Mouse (Mus musculus) liver, embryonic 16.5 days (tissue): ENCODE results near the gene Fam83d. TPM values are rescaled to one million over a fixed set of nuclear protein-coding genes. Genes with fewer than 3 reads are reported as not detected.

ENCODE experiments used
- ATAC-seq: fragments of 200-750 bp; cut with Nextera tagmentation; 2 replicates; pipeline ENCODE4 v1.8.0; 2017; ENCODE audit warnings: low read depth, mild to moderate bottlenecking, moderate number of reproducible peaks, moderate library complexity
- H3K27ac ChIP-seq: fragments of 300-500 bp; sonication (generic); 2 replicates; pipeline ENCODE4 v1.5.1; 2014; ENCODE audit warnings: mild to moderate bottlenecking, low read length
- H3K27me3 ChIP-seq: fragments of 300-500 bp; sonication (generic); 2 replicates; pipeline ENCODE4 v1.6.1; 2014; ENCODE audit warnings: low read depth, low read length, mixed read lengths; ENCODE audit not compliant: control insufficient read depth, insufficient read depth
- H3K36me3 ChIP-seq: fragments of 300-500 bp; sonication (generic); 2 replicates; pipeline ENCODE4 v1.6.1; 2014; ENCODE audit warnings: mild to moderate bottlenecking; ENCODE audit not compliant: control insufficient read depth, insufficient read depth
- H3K4me1 ChIP-seq: fragments of 300-500 bp; sonication (generic); 2 replicates; pipeline ENCODE4 v1.6.1; 2014; ENCODE audit warnings: low read depth, low read length, mixed read lengths; ENCODE audit not compliant: control insufficient read depth
- H3K4me2 ChIP-seq: fragments of 300-500 bp; sonication (generic); 2 replicates; pipeline ENCODE4 v1.6.1; 2014; ENCODE audit warnings: low read depth, low read length, mixed read lengths
- H3K4me3 ChIP-seq: fragments of 300-500 bp; sonication (generic); 2 replicates; pipeline ENCODE4 v1.5.1; 2014; ENCODE audit warnings: low read depth, mild to moderate bottlenecking, low read length
- H3K9ac ChIP-seq: fragments of 300-500 bp; sonication (generic); 2 replicates; pipeline ENCODE4 v1.6.1; 2014; ENCODE audit warnings: low read depth, low read length
- H3K9me3 ChIP-seq: fragments of 300-500 bp; sonication (generic); replicated peaks from 2 replicates; pipeline ENCODE4 v1.6.1; 2016; ENCODE audit warnings: low read length; ENCODE audit not compliant: control insufficient read depth
- WGBS: fragments of 180-500 bp; shearing (Covaris S2); extraction: QIAGEN DNeasy Blood & Tissue Kit; methylation state at CpG from one replicate; pipeline ENCODE4 v1.1.7; 2014; ENCODE audit not compliant: insufficient replicate concordance; 5-methylcytosine and 5-hydroxymethylcytosine counted together
- polyA plus RNA-seq: library from polyadenylated mRNA; unstranded; fragments of >200 nt; fragmentation: Nextera tagmentation; extraction: Ambion mirVana; gene quantifications from 2 replicates; pipeline ENCODE4 v1.2.1, GENCODE M21; 2015

Fam83d gene
- polyA plus RNA-seq, 1 experiment from 2014 or later: 15.4 TPM

- H3K27ac ChIP-seq: no peak overlapping the region
- ATAC-seq: no peak
- H3K4me1 ChIP-seq: no peaks in the 10 kb centered on the region
- H3K4me3 ChIP-seq: no peak overlapping the region
- no peaks in the 10 kb centered on the region for H3K9me3 ChIP-seq
- H3K9ac ChIP-seq: no peak overlapping the region
- H3K27me3 ChIP-seq: no peaks in the 10 kb centered on the region
- no peaks in the 10 kb centered on the region for H3K36me3 ChIP-seq
- no peak overlapping the region for H3K4me2 ChIP-seq
- 58% methylated on average over 3 of the region's 3 CpGs for WGBS
Observed at GRCm38 (mm10) chr2:158739113-158739512, 28.8 kb upstream of the Fam83d start.

- no peak for ATAC-seq
- no peak overlapping the region for H3K4me2 ChIP-seq
- H3K4me1 ChIP-seq: no peaks in the 10 kb centered on the region
- no peaks in the 10 kb centered on the region for H3K27me3 ChIP-seq
- H3K9me3 ChIP-seq: no peaks in the 10 kb centered on the region
- H3K27ac ChIP-seq: no peak overlapping the region
- H3K36me3 ChIP-seq: no peaks in the 10 kb centered on the region
- H3K9ac ChIP-seq: no peak overlapping the region
- 68% methylated on average over 9 of the region's 9 CpGs for WGBS
- no peak overlapping the region for H3K4me3 ChIP-seq
Observed at GRCm38 (mm10) chr2:158741011-158741501, 26.8 kb upstream of the Fam83d start.

- Histone ChIP-seq H3K4me3 (no peak overlapping the region), H3K36me3 (no peaks in the 10 kb centered on the region), H3K9me3 (no peaks in the 10 kb centered on the region), H3K27me3 (no peaks in the 10 kb centered on the region), H3K9ac (no peak overlapping the region), H3K4me2 (no peak overlapping the region), H3K4me1 (no peaks in the 10 kb centered on the region), H3K27ac (no peak overlapping the region)
- no peak for ATAC-seq
- WGBS: 58% methylated on average over 5 of the region's 5 CpGs
Observed at GRCm38 (mm10) chr2:158742431-158742830, 25.5 kb upstream of the Fam83d start.

- 71% methylated on average over 11 of the region's 11 CpGs for WGBS
- H3K27ac ChIP-seq: no peak overlapping the region
- no peak overlapping the region for H3K9ac ChIP-seq
- H3K4me2 ChIP-seq: no peak overlapping the region
- no peaks in the 10 kb centered on the region for H3K36me3 ChIP-seq
- no peaks in the 10 kb centered on the region for H3K4me1 ChIP-seq
- H3K27me3 ChIP-seq: no peaks in the 10 kb centered on the region
- H3K9me3 ChIP-seq: no peaks in the 10 kb centered on the region
- H3K4me3 ChIP-seq: no peak overlapping the region
- no peak for ATAC-seq
Observed at GRCm38 (mm10) chr2:158743518-158744141, 24.3 kb upstream of the Fam83d start.

GRCm38 (mm10) chr2:158745049-158745482 lies 22.8 kb upstream of the Fam83d start:
- WGBS: 9% methylated on average over 2 of the region's 2 CpGs
- Histone ChIP-seq H3K4me2 (no peak overlapping the region), H3K27ac (no peak overlapping the region), H3K27me3 (no peaks in the 10 kb centered on the region), H3K4me1 (no peaks in the 10 kb centered on the region), H3K4me3 (no peak overlapping the region), H3K9me3 (no peaks in the 10 kb centered on the region), H3K36me3 (no peaks in the 10 kb centered on the region), H3K9ac (no peak overlapping the region)
- no peak for ATAC-seq

GRCm38 (mm10) chr2:158746164-158746563 lies 21.7 kb upstream of the Fam83d start:
- Histone ChIP-seq H3K4me2 (no peak overlapping the region), H3K36me3 (no peaks in the 10 kb centered on the region), H3K4me1 (no peaks in the 10 kb centered on the region), H3K27ac (no peak overlapping the region), H3K4me3 (no peak overlapping the region), H3K9ac (no peak overlapping the region), H3K9me3 (no peaks in the 10 kb centered on the region), H3K27me3 (no peaks in the 10 kb centered on the region)
- no peak for ATAC-seq
- WGBS: 52% methylated on average over 11 of the region's 11 CpGs

- 82% methylated on average over 9 of the region's 9 CpGs for WGBS
- Histone ChIP-seq H3K27me3 (no peaks in the 10 kb centered on the region), H3K9ac (no peak overlapping the region), H3K36me3 (no peaks in the 10 kb centered on the region), H3K9me3 (no peaks in the 10 kb centered on the region), H3K4me2 (no peak overlapping the region), H3K4me3 (no peak overlapping the region), H3K27ac (no peak overlapping the region), H3K4me1 (no peaks in the 10 kb centered on the region)
- no peak for ATAC-seq
Observed at GRCm38 (mm10) chr2:158749366-158749765, 18.5 kb upstream of the Fam83d start.

GRCm38 (mm10) chr2:158760231-158760630 lies 7.7 kb upstream of the Fam83d start:
- ATAC-seq: no peak
- Histone ChIP-seq H3K4me1 (no peaks in the 10 kb centered on the region), H3K9ac (no peak overlapping the region), H3K4me3 (no peak overlapping the region), H3K4me2 (no peak overlapping the region), H3K27me3 (no peaks in the 10 kb centered on the region), H3K9me3 (no peaks in the 10 kb centered on the region), H3K36me3 (no peaks in the 10 kb centered on the region), H3K27ac (no peak overlapping the region)
- 54% methylated on average over 2 of the region's 2 CpGs for WGBS

GRCm38 (mm10) chr2:158762339-158762738 lies 5.6 kb upstream of the Fam83d start:
- WGBS: 54% methylated on average over 5 of the region's 5 CpGs
- no peaks in the 10 kb centered on the region for H3K36me3 ChIP-seq
- H3K4me3 ChIP-seq: no peak overlapping the region
- no peaks in the 10 kb centered on the region for H3K9me3 ChIP-seq
- no peaks in the 10 kb centered on the region for H3K27me3 ChIP-seq
- H3K4me2 ChIP-seq: no peak overlapping the region
- peaks cover 2% of the 10 kb centered on the region; the same call in 1 of the 2 replicates for H3K4me1 ChIP-seq
- no peak overlapping the region for H3K27ac ChIP-seq
- H3K9ac ChIP-seq: no peak overlapping the region
- no peak for ATAC-seq
